Mouse (Mus musculus) G1E (cell line): ENCODE data around the gene Cdk16. TPM values are rescaled to one million over a fixed set of nuclear protein-coding genes. Genes with fewer than 3 reads are reported as not detected.

Source experiments
- ATAC-seq: 2 replicates; pipeline ENCODE4 v1.8.0; 2016; ENCODE audit warnings: mild to moderate bottlenecking; ENCODE audit not compliant: insufficient number of reproducible peaks, poor library complexity, low FRiP score, severe bottlenecking; ENCODE audit errors: extremely low read depth
- DNase-seq: peaks from one replicate; pipeline ENCODE4 v3.0.0; 2012; ENCODE audit warnings: low spot score
- H3K27me3 ChIP-seq: 2 replicates; pipeline ENCODE4 v1.6.1; 2012; ENCODE audit warnings: mild to moderate bottlenecking, low read length, inconsistent platforms; ENCODE audit not compliant: insufficient read depth
- H3K36me3 ChIP-seq: replicated peaks from 2 replicates; pipeline ENCODE3; 2012; ENCODE audit warnings: mild to moderate bottlenecking, inconsistent platforms
- H3K4me1 ChIP-seq: 2 replicates; pipeline ENCODE4 v1.6.1; 2012; ENCODE audit warnings: low read depth, low read length, inconsistent platforms, mixed read lengths; ENCODE audit not compliant: insufficient read depth
- H3K4me3 ChIP-seq: 2 replicates; pipeline ENCODE4 v1.5.1; 2012; ENCODE audit warnings: low read depth, mild to moderate bottlenecking, inconsistent platforms, low read length, moderate library complexity, mixed read lengths
- H3K9me3 ChIP-seq: replicated peaks from 2 replicates; pipeline ENCODE4 v1.6.1; 2012; ENCODE audit warnings: inconsistent platforms
- CTCF ChIP-seq: IDR thresholded peaks from 2 replicates; pipeline ENCODE4 v1.5.1; 2012; ENCODE audit warnings: low read depth, low read length, inconsistent platforms, mixed read lengths
- GATA1 ChIP-seq: IDR thresholded peaks from 2 replicates; pipeline ENCODE4 v1.6.1; 2012; ENCODE audit warnings: borderline replicate concordance, low read length, inconsistent platforms, mixed read lengths
- GATA2 ChIP-seq: IDR thresholded peaks from 2 replicates; pipeline ENCODE4 v1.6.1; 2012; ENCODE audit warnings: low read depth, low read length, inconsistent platforms, borderline replicate concordance
- POLR2AphosphoS5 ChIP-seq: IDR thresholded peaks from 2 replicates; pipeline ENCODE4 v1.6.1; 2012; ENCODE audit warnings: low read depth, low read length, inconsistent platforms; ENCODE audit not compliant: insufficient replicate concordance
- TAL1 ChIP-seq: conservative IDR thresholded peaks from 2 replicates; pipeline ENCODE4 v1.6.1; 2012; ENCODE audit warnings: low read depth, low read length, inconsistent platforms, mixed read lengths
- polyA plus RNA-seq: library from polyadenylated mRNA; stranded (reverse); fragments of >175 nt; gene quantifications from 2 replicates; pipeline ENCODE4 v1.2.3, GENCODE M21; 2012
- total RNA-seq, 2 experiments: library from RNA; stranded (forward) in 1 of 2; stranded (reverse) in 1 of 2; fragments of 200-1000 nt in 1 of 2; fragments of >200 nt in 1 of 2; fragmentation: Nextera tagmentation in 1 of 2; gene quantifications; 2 replicates each; pipeline ENCODE4 v1.2.3; 2014 to 2017

Gene Cdk16
- total and polyA plus RNA-seq, 3 experiments: 34.9 to 130 (median 67.0) TPM

DNA sequence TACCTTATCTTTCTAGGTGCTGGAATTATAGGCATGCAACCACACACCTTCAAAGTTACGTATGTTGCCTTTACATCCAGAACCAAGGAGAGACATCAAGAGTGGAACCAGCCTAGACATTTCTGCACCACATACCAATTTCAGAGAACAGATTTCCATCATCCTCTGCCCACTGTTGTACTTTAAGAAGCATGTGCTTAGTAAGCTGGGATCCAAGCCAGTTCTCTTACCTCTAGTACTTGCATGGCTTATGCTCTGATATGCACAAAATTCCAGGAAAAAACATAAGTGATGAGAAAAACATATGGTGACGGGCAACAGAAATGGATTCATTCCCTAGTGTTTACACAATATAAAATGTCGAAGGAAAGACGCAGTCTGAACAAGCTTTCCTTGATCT is 48.7 kb downstream of the Cdk16 start:
- DNase-seq: no peak
- no peak for TF ChIP-seq CTCF
- no peak for TF ChIP-seq GATA1
- TF ChIP-seq TAL1: no peak
- no peak for TF ChIP-seq GATA2
- no peak for TF ChIP-seq POLR2AphosphoS5
- Histone ChIP-seq H3K4me3 (no peak overlapping the region), H3K9me3 (no peaks in the 10 kb centered on the region), H3K27me3 (0 out of 2 replicates have a peak, but pooled peaks cover 3% of the 10 kb centered on the region), H3K36me3 (no peaks in the 10 kb centered on the region), H3K4me1 (no peaks in the 10 kb centered on the region)
- ATAC-seq: no peak

DNA sequence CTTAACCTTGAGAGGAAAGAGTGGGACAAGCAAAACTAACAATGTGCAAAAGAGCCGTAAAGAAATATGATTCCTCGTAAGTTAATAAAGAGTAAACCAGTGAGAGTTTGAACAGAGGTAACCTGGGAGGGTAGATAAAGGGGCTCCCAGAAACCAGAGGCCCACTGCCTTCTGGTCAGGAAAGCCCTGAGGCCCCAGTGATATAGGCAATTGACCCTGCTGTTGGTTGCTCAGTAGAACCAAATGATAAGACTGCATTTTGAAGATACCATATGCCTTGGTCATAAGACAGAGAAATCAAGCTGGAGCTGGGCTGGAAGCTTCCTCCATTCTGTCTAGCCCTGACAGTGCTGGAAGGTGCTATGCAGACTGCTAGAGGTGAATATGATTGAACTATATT is 61.1 kb downstream of the Cdk16 start:
- no peak for DNase-seq
- Histone ChIP-seq H3K9me3 (no peaks in the 10 kb centered on the region), H3K4me3 (no peak overlapping the region), H3K27me3 (peaks cover 5% of the 10 kb centered on the region; the same call in 1 of the 2 replicates), H3K36me3 (no peaks in the 10 kb centered on the region), H3K4me1 (no peaks in the 10 kb centered on the region)
- TF ChIP-seq TAL1 (no peak), GATA1 (no peak), POLR2AphosphoS5 (no peak), GATA2 (no peak), CTCF (no peak)
- ATAC-seq: no peak

Other genes starting within 250 kb of the Cdk16 start
- not detected in 2 replicates for gene Rgn, start 138.2 kb upstream of the Cdk16 start, total RNA-seq (2014; fragmentation: Nextera tagmentation)
- not detected in 2 replicates for gene Rgn, start 138.2 kb upstream of the Cdk16 start, total RNA-seq (2017)
- not detected in 2 replicates for gene Rgn, start 138.2 kb upstream of the Cdk16 start, polyA plus RNA-seq
- gene Rbm10, start 70.5 kb upstream of the Cdk16 start, total RNA-seq (2014; fragmentation: Nextera tagmentation): 46.2 and 53.3 TPM in 2 replicates
- 68.7 and 68.8 TPM in 2 replicates for gene Rbm10, start 70.5 kb upstream of the Cdk16 start, total RNA-seq (2017)
- 81.7 and 103 TPM in 2 replicates for gene Rbm10, start 70.5 kb upstream of the Cdk16 start, polyA plus RNA-seq
- 49.2 and 50.1 TPM in 2 replicates for gene Ndufb11, start 70.3 kb upstream of the Cdk16 start, total RNA-seq (2014; fragmentation: Nextera tagmentation)
- 68.5 and 83.9 TPM in 2 replicates for gene Ndufb11, start 70.3 kb upstream of the Cdk16 start, total RNA-seq (2017)
- gene Ndufb11, start 70.3 kb upstream of the Cdk16 start, polyA plus RNA-seq: 481 and 577 TPM in 2 replicates
- 310 and 322 TPM in 2 replicates for gene Uba1, start 29.6 kb upstream of the Cdk16 start, total RNA-seq (2014; fragmentation: Nextera tagmentation)
- 169 and 194 TPM in 2 replicates for gene Uba1, start 29.6 kb upstream of the Cdk16 start, total RNA-seq (2017)
- 172 and 189 TPM in 2 replicates for gene Uba1, start 29.6 kb upstream of the Cdk16 start, polyA plus RNA-seq
- gene Usp11, start 16.0 kb downstream of the Cdk16 start, total RNA-seq (2014; fragmentation: Nextera tagmentation): 84.4 and 90.8 TPM in 2 replicates
- 34.3 and 34.6 TPM in 2 replicates for gene Usp11, start 16.0 kb downstream of the Cdk16 start, total RNA-seq (2017)
- 16.7 and 18.8 TPM in 2 replicates for gene Usp11, start 16.0 kb downstream of the Cdk16 start, polyA plus RNA-seq
- 173 and 189 TPM in 2 replicates for gene Araf, start 109.9 kb downstream of the Cdk16 start, total RNA-seq (2014; fragmentation: Nextera tagmentation)
- gene Araf, start 109.9 kb downstream of the Cdk16 start, total RNA-seq (2017): 44.8 and 58.4 TPM in 2 replicates
- 17.8 and 56.9 TPM in 2 replicates for gene Araf, start 109.9 kb downstream of the Cdk16 start, polyA plus RNA-seq
- gene Timp1, start 182.2 kb downstream of the Cdk16 start, total RNA-seq (2014; fragmentation: Nextera tagmentation): not detected in 2 replicates
- 0.29 TPM in 1 of 2 replicates, not detected in the other for gene Timp1, start 182.2 kb downstream of the Cdk16 start, total RNA-seq (2017)
- gene Timp1, start 182.2 kb downstream of the Cdk16 start, polyA plus RNA-seq: not detected in 2 replicates
- not detected in 2 replicates for gene Syn1, start 233.1 kb downstream of the Cdk16 start, total RNA-seq (2014; fragmentation: Nextera tagmentation)
- gene Syn1, start 233.1 kb downstream of the Cdk16 start, total RNA-seq (2017): not detected in 2 replicates
- not detected in 2 replicates for gene Syn1, start 233.1 kb downstream of the Cdk16 start, polyA plus RNA-seq
- 6.2 and 10.1 TPM in 2 replicates for gene Cfp, start 243.6 kb downstream of the Cdk16 start, total RNA-seq (2014; fragmentation: Nextera tagmentation)
- gene Cfp, start 243.6 kb downstream of the Cdk16 start, total RNA-seq (2017): 9.5 and 12.1 TPM in 2 replicates
- gene Cfp, start 243.6 kb downstream of the Cdk16 start, polyA plus RNA-seq: 4.9 and 5.9 TPM in 2 replicates